Comparison of ENCODE assay signal across 8 mouse cellular contexts in the genomic region with DNA sequence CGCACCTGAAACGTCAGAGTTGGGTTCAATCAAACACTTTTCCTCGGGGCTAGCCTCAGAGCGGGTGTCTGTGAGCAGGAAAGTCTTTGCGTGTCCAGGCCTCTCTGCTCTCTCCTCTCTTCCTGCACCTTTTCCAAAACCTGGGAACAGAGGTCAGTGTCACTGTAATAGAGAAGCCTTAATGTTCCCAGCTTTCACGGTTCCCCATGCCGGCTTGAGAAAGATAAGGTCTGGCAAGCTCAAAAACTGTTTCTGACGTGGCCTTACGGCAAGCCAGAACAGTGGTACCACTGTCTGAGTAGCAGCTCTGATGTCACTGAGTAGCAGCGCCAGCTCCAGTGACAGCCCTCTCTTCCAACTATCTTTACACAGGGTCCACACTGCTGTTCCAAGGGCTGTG. TPM values are rescaled to one million over a fixed set of nuclear protein-coding genes. Genes with fewer than 3 reads are reported as not detected.
DNase-seq lines count a peak whose midpoint lies in the region; ATAC-seq and TF ChIP-seq lines count a peak whose summit lies in the region.

No protein-coding gene starts in this region.

- no peaks in the 10 kb centered on the region for H3K36me3 ChIP-seq in testis, adult 2 months (ENCODE audit: control insufficient read depth, insufficient read depth, low read length)
- peaks cover 68% of the 10 kb centered on the region for H3K36me3 ChIP-seq in liver, embryonic 12.5 days

- peak overlapping the region; percentile 73 for H3K9ac ChIP-seq in liver, embryonic 12.5 days

- no peak for ATAC-seq in liver, embryonic 12.5 days

- H3K27ac ChIP-seq in gastrocnemius, adult 2 months, result peak overlapping the region; percentile 70
- no peak overlapping the region for H3K27ac ChIP-seq in testis, adult 2 months (ENCODE audit: control insufficient read depth, insufficient read depth, low read depth, low read length)
- peak overlapping the region; percentile 49; the same call in 1 of the 2 replicates for H3K27ac ChIP-seq in liver, embryonic 12.5 days

- H3K4me2 ChIP-seq in liver, embryonic 12.5 days, result peak overlapping the region; percentile 99

- no peak for TF ChIP-seq CTCF in gastrocnemius, adult 2 months (IDR thresholded peaks at IDR 0.05)
- no peak for TF ChIP-seq CTCF in testis, adult 2 months (IDR thresholded peaks at IDR 0.05; ENCODE audit: control insufficient read depth, insufficient read depth, insufficient replicate concordance, low read depth, low read length)

- no peak for TF ChIP-seq POLR2A in testis, adult 2 months (IDR thresholded peaks at IDR 0.05; ENCODE audit: control insufficient read depth, low read depth, low read length)

- no peaks in the 10 kb centered on the region for H3K27me3 ChIP-seq in testis, adult 2 months (ENCODE audit: control insufficient read depth, insufficient read depth, low read length)
- H3K27me3 ChIP-seq in liver, embryonic 12.5 days (replicated peaks), result no peaks in the 10 kb centered on the region

- no peaks in the 10 kb centered on the region for H3K9me3 ChIP-seq in liver, embryonic 12.5 days (replicated peaks)

- WGBS in liver, embryonic 12.5 days (ENCODE audit: insufficient replicate concordance), result 36% methylated on average over 10 of the region's 10 CpGs

- peak; percentile 21 for DNase-seq in gastrocnemius, adult 2 months
- DNase-seq in gastrocnemius, postnatal 10 days, result no peak
- DNase-seq in testis, postnatal 14 days (ENCODE audit: low spot score), result no peak
- no peak for DNase-seq in retina, embryonic 14.5 days (ENCODE audit: low spot score)
- no peak for DNase-seq in right cerebral cortex, postnatal 36 days (ENCODE audit: low spot score in 2 of 2)
- no peak for DNase-seq in adrenal gland, postnatal 4 days (ENCODE audit: low spot score in 2 of 2)

- peak overlapping the region; percentile 96 for H3K4me3 ChIP-seq in gastrocnemius, adult 2 months
- peak overlapping the region; percentile 88; the same call in 1 of the 2 replicates for H3K4me3 ChIP-seq in testis, adult 2 months (ENCODE audit: control insufficient read depth, low read depth, low read length)
- H3K4me3 ChIP-seq in liver, embryonic 12.5 days, result peak overlapping the region; percentile 75

- peaks cover 22% of the 10 kb centered on the region for H3K4me1 ChIP-seq in testis, adult 2 months (ENCODE audit: control insufficient read depth, insufficient read depth, low read length)
- H3K4me1 ChIP-seq in liver, embryonic 12.5 days, result peaks cover 25% of the 10 kb centered on the region

- intact Hi-C loops in gastrocnemius, adult 2 months (cut with DNase I), result loop anchor here (5.0 kb wide), 1 partner anchor 222 kb away; the partner anchor contains the start of gene Slc25a10

RNA-seq across cellular contexts. Expression of gene Lrrc45, which starts 0.8 kb away (rescaled TPM):
- total RNA-seq in gastrocnemius, adult 2 months (2021), result 1 to 10 TPM; 3.6 to 4.4 TPM
- 10 to 100 TPM in 1 of 2 experiments, 1 to 10 TPM in 1; 7.7 to 10.1 TPM for total RNA-seq in gastrocnemius, postnatal 10 days (2021)
- 10.7 and 12.3 TPM in 2 replicates for polyA plus RNA-seq in testis, adult 2 months (2012; rRNA removed)
- 23.3 and 23.6 TPM in 2 replicates for polyA plus RNA-seq in liver, embryonic 12.5 days (2016; fragmentation: Nextera tagmentation; extraction: Ambion mirVana)
- 10 to 100 TPM; 44.2 to 44.8 TPM for total RNA-seq in adrenal gland, postnatal 4 days (2021)

RNA-seq across cellular contexts. Expression of gene Cenpx, which starts 1.0 kb away (rescaled TPM):
- total RNA-seq in gastrocnemius, adult 2 months (2021), result 10 to 100 TPM; 22.1 to 32.3 TPM
- total RNA-seq in gastrocnemius, postnatal 10 days (2021), result 10 to 100 TPM; 34.9 to 35.6 TPM
- polyA plus RNA-seq in testis, adult 2 months (2012; rRNA removed), result 54.5 and 59.7 TPM in 2 replicates
- polyA plus RNA-seq in liver, embryonic 12.5 days (2016; fragmentation: Nextera tagmentation; extraction: Ambion mirVana), result 130 and 137 TPM in 2 replicates
- total RNA-seq in adrenal gland, postnatal 4 days (2021), result 10 to 100 TPM; 49.5 to 52.5 TPM

RNA-seq across cellular contexts. Expression of gene Rac3, which starts 6.7 kb away (rescaled TPM):
- 1 to 10 TPM in 1 of 2 experiments, under 1 TPM in 1; 0.87 to 1.3 TPM for total RNA-seq in gastrocnemius, adult 2 months (2021)
- 1 to 10 TPM; 1.8 to 2.7 TPM for total RNA-seq in gastrocnemius, postnatal 10 days (2021)
- polyA plus RNA-seq in testis, adult 2 months (2012; rRNA removed), result 3.1 and 4.1 TPM in 2 replicates
- polyA plus RNA-seq in liver, embryonic 12.5 days (2016; fragmentation: Nextera tagmentation; extraction: Ambion mirVana), result 2.8 and 3.1 TPM in 2 replicates
- total RNA-seq in adrenal gland, postnatal 4 days (2021), result 10 to 100 TPM; 12.7 to 17.4 TPM

RNA-seq across cellular contexts. Expression of gene Dcxr, which starts 12.5 kb away (rescaled TPM):
- total RNA-seq in gastrocnemius, adult 2 months (2021), result 1 to 10 TPM; 6.3 to 8.6 TPM
- total RNA-seq in gastrocnemius, postnatal 10 days (2021), result 1 to 10 TPM; 3.4 to 3.7 TPM
- polyA plus RNA-seq in testis, adult 2 months (2012; rRNA removed), result 3.7 and 5.5 TPM in 2 replicates
- 8.4 and 10.0 TPM in 2 replicates for polyA plus RNA-seq in liver, embryonic 12.5 days (2016; fragmentation: Nextera tagmentation; extraction: Ambion mirVana)
- total RNA-seq in adrenal gland, postnatal 4 days (2021), result 10 to 100 TPM; 40.9 to 43.3 TPM

RNA-seq across cellular contexts. Expression of gene Cbr2, which starts 17.4 kb away (rescaled TPM):
- total RNA-seq in gastrocnemius, adult 2 months (2021), result 10 to 100 TPM in 1 of 2 experiments, 1 to 10 TPM in 1; 9.1 to 15.4 TPM
- total RNA-seq in gastrocnemius, postnatal 10 days (2021), result 10 to 100 TPM in 1 of 2 experiments, 1 to 10 TPM in 1; 9.9 to 10.8 TPM
- polyA plus RNA-seq in testis, adult 2 months (2012; rRNA removed), result 7.7 and 9.4 TPM in 2 replicates
- polyA plus RNA-seq in liver, embryonic 12.5 days (2016; fragmentation: Nextera tagmentation; extraction: Ambion mirVana), result 0.13 TPM in 1 of 2 replicates, not detected in the other
- 1 to 10 TPM; 7.4 to 7.8 TPM for total RNA-seq in adrenal gland, postnatal 4 days (2021)

Comparison
In these comparisons a context has a peak if more than half of its experiments do, and no peak if none do; other contexts are left out.
1. RNA of gene Lrrc45, which starts 0.8 kb away (total RNA-seq): 44.2 to 44.8 TPM in adrenal gland, postnatal 4 days; 7.7 to 10.1 TPM in gastrocnemius, postnatal 10 days and 3.6 to 4.4 TPM in gastrocnemius, adult 2 months; every median in the first group is over 4 times any median in the second.
2. Peak in every context shown above with its lines, with median percentiles within 50 percentile points of each other: H3K4me3 ChIP-seq.